Mouse (Mus musculus) heart, embryonic 15.5 days (tissue): ENCODE data around the gene Adam22. TPM values are rescaled to one million over a fixed set of nuclear protein-coding genes. Genes with fewer than 3 reads are reported as not detected.
A peak's percentile ranks its signal among the peaks of the same experiment; 100 is the strongest.
"Not testable (repeated sequence)": the region's sequence is repeated elsewhere in the genome, so short reads cannot be mapped to it uniquely, and the experiment has no call there.

Source experiments
- ATAC-seq: fragments of 200-750 bp; cut with Nextera tagmentation; replicated peaks from 2 replicates; pipeline ENCODE4 v1.8.0; 2017; ENCODE audit warnings: low read depth, moderate TSS enrichment; ENCODE audit not compliant: insufficient number of reproducible peaks, insufficient read depth, low FRiP score
- H3K27ac ChIP-seq: fragments of 300-500 bp; sonication (generic); 2 replicates; pipeline ENCODE4 v1.5.1; 2015; ENCODE audit warnings: mild to moderate bottlenecking, inconsistent platforms
- H3K27me3 ChIP-seq: fragments of 300-500 bp; sonication (generic); 2 replicates; pipeline ENCODE4 v1.6.1; 2015; ENCODE audit warnings: inconsistent platforms
- H3K36me3 ChIP-seq: fragments of 300-500 bp; sonication (generic); 2 replicates; pipeline ENCODE4 v1.6.1; 2015; ENCODE audit warnings: mild to moderate bottlenecking, inconsistent platforms
- H3K4me1 ChIP-seq: fragments of 300-500 bp; sonication (generic); replicated peaks from 2 replicates; pipeline ENCODE4 v1.6.1; 2015; ENCODE audit warnings: inconsistent platforms
- H3K4me2 ChIP-seq: fragments of 300-500 bp; sonication (generic); 2 replicates; pipeline ENCODE4 v1.6.1; 2015; ENCODE audit warnings: inconsistent platforms, mild to moderate bottlenecking, moderate library complexity
- H3K4me3 ChIP-seq: fragments of 300-500 bp; sonication (generic); 2 replicates; pipeline ENCODE4 v1.5.1; 2015; ENCODE audit warnings: mild to moderate bottlenecking, inconsistent platforms
- H3K9ac ChIP-seq: fragments of 300-500 bp; sonication (generic); 2 replicates; pipeline ENCODE4 v1.6.1; 2015; ENCODE audit warnings: mild to moderate bottlenecking, inconsistent platforms
- H3K9me3 ChIP-seq: fragments of 300-500 bp; sonication (generic); replicated peaks from 2 replicates; pipeline ENCODE4 v1.6.1; 2016; ENCODE audit warnings: inconsistent platforms
- WGBS: fragments of 180-500 bp; shearing (Covaris S2); methylation state at CpG from one replicate; pipeline ENCODE4 v1.1.7; 2015; ENCODE audit warnings: mixed read lengths; 5-methylcytosine and 5-hydroxymethylcytosine counted together
- microRNA-seq: library from miRNA; unstranded; fragments of <30 nt; microRNA quantifications from one replicate; pipeline ENCODE4, GENCODE M21; 2016
- polyA plus RNA-seq: library from polyadenylated mRNA; unstranded; fragments of >200 nt; fragmentation: Nextera tagmentation; extraction: Ambion mirVana; gene quantifications from 2 replicates; pipeline ENCODE4 v1.2.1, GENCODE M21; 2015

The Adam22 gene
- polyA plus RNA-seq, 1 experiment from 2014 or later, result 6.9 TPM

GRCm38 (mm10) chr5:8055721-8056129 lies 312.2 kb downstream of the Adam22 start:
- H3K9ac ChIP-seq, result peak overlapping the region; percentile 88
- H3K4me2 ChIP-seq, result peak overlapping the region; percentile 69
- ATAC-seq, result no peak
- peaks cover 24% of the 10 kb centered on the region for H3K4me1 ChIP-seq
- no peaks in the 10 kb centered on the region for H3K9me3 ChIP-seq
- peak overlapping the region; percentile 94 for H3K27ac ChIP-seq
- peak overlapping the region; percentile 90 for H3K4me3 ChIP-seq
- 33% methylated on average over 8 of the region's 8 CpGs for whole genome bisulfite sequencing
- H3K27me3 ChIP-seq, result no peaks in the 10 kb centered on the region
- H3K36me3 ChIP-seq, result peaks cover 21% of the 10 kb centered on the region

- no peak for ATAC-seq
Measured at GRCm38 (mm10) chr5:8053827-8054226, 314.1 kb downstream of the Adam22 start.

DNA sequence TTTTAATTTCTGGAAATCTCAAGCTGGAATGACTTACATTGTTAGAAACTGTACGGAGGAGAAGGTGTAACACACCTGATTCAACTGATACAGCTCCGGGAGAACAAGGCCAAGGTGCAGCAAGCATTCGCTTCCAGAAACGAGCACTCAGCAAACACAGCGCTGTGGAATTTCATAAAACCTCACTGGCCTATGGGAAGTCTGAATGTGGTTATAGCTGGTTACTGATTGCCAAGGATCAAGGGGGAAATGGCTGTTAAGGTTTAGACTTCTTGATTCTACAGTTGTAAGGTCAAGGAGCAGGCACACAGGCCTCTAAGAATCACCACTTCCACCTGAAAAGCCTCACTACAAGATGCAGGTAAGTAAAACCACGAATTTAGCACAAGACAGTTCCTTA lies 322.1 kb downstream of the Adam22 start, which contains the start of gene Sri:
Gene Sri, plus strand, starts transcription at position 224 of the 400 bp plus-strand sequence.
- no peak within 1 kb of the TSS for H3K9ac ChIP-seq
- no peaks in the 10 kb centered on the region for H3K27me3 ChIP-seq
- ATAC-seq, result no peak
- no peaks in the 10 kb centered on the region for H3K4me1 ChIP-seq
- H3K4me3 ChIP-seq, result no peak within 1 kb of the TSS
- H3K36me3 ChIP-seq, result no peaks in the 10 kb centered on the region
- H3K27ac ChIP-seq, result no peak within 1 kb of the TSS
- WGBS, result 74% methylated on average over 6 of the region's 6 CpGs
- H3K9me3 ChIP-seq, result no peaks in the 10 kb centered on the region
- no peak within 1 kb of the TSS for H3K4me2 ChIP-seq

More at GRCm38 (mm10) chr5:8053827-8054226, 314.1 kb downstream of the Adam22 start:
- Histone ChIP-seq H3K4me2 (no peak overlapping the region), H3K4me3 (no peak overlapping the region), H3K9me3 (no peaks in the 10 kb centered on the region), H3K4me1 (peaks cover 24% of the 10 kb centered on the region), H3K27ac (no peak overlapping the region), H3K9ac (no peak overlapping the region), H3K36me3 (peaks cover 7% of the 10 kb centered on the region), H3K27me3 (no peaks in the 10 kb centered on the region)
- WGBS, result 63% methylated on average over 4 of the region's 4 CpGs

DNA sequence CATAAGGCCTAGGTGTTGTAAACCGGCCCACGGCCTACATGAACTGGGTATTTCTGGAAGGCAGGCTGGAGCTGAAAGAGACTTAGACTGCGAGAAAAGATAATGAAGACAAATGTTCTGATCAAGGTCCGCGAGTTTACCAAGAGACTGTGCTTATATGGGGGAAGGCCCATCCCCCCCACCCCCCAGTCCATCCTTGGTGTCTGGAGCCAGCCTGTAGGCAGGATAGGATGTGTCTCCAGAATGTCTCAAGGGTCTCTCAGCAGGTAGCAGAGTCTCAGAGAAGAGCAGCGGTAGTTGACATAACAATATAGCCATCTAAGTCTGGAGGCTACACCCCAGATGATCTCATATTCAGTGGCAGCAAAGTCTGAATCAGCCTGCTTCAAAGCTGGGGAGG lies 333.4 kb downstream of the Adam22 start:
- ATAC-seq, H3K4me1 ChIP-seq, H3K4me2 ChIP-seq, H3K27me3 ChIP-seq, H3K36me3 ChIP-seq, H3K27ac ChIP-seq, H3K9me3 ChIP-seq, H3K4me3 ChIP-seq, H3K9ac ChIP-seq: not testable (repeated sequence)
- 86% methylated on average over 6 of the region's 6 CpGs for WGBS

Small RNAs within 50 kb of the gene (microRNA-seq; reads per million reads assigned to microRNA genes)
- not detected for gene Gm24196

Other genes starting within 250 kb of the Adam22 start
- 21.6 and 21.8 TPM in 2 replicates for gene Dbf4, start 54.6 kb upstream of the Adam22 start, polyA plus RNA-seq
- gene Slc25a40, start 54.7 kb upstream of the Adam22 start, polyA plus RNA-seq, result 11.2 and 11.7 TPM in 2 replicates